ENCODE assay signal across 20 mouse cellular contexts in the genomic region with DNA sequence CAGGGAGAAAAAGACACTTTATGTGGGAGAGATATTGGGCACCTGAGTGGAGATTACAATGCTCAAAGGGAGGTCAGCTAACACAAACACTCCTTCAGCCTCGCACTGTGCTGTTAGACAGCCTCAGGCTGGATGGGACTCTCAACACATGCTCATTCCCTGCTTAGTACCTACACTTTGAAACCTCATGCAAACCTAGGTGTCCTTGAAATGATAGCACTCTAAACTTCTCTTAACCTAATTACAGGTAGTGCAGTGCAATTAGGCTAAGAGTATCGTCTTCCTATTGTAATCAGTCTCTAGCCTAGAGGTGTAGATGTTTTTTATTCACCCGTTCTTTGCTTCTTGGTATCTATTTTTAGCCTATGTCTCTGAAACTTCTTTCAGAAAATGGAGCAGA. TPM values are rescaled to one million over a fixed set of nuclear protein-coding genes. Genes with fewer than 3 reads are reported as not detected.
DNase-seq lines count a peak whose midpoint lies in the region; ATAC-seq lines count a peak whose summit lies in the region.
"Had no signal": no experiment of that assay in that cellular context is flagged by ENCODE, and none has a peak within 500 bp of the region (broad histone marks: within the 10 kb centered on the region; RNA-seq: fewer than 3 reads in every experiment).

No protein-coding gene starts in this region.

- H3K27ac ChIP-seq in forebrain, embryonic 16.5 days (ENCODE audit: low read length), result no peak overlapping the region
- H3K27ac ChIP-seq in forebrain, embryonic 14.5 days (ENCODE audit: low read depth, low read length), result no peak overlapping the region
- no peak overlapping the region for H3K27ac ChIP-seq in hindbrain, embryonic 16.5 days (ENCODE audit: low read depth, low read length)
- H3K27ac ChIP-seq in hindbrain, embryonic 13.5 days, result no peak overlapping the region
- H3K27ac ChIP-seq: embryonic facial prominence, embryonic 12.5 days; embryonic facial prominence, embryonic 15.5 days; forebrain, embryonic 13.5 days; gastrocnemius, adult 2 months; heart, embryonic 15.5 days; hindbrain, embryonic 10.5 days; intestine, embryonic 15.5 days had no signal

- no peaks in the 10 kb centered on the region for H3K36me3 ChIP-seq in forebrain, embryonic 16.5 days (ENCODE audit: control insufficient read depth, insufficient read depth)
- no peaks in the 10 kb centered on the region for H3K36me3 ChIP-seq in forebrain, embryonic 14.5 days (ENCODE audit: control insufficient read depth, insufficient read depth, low read length)
- H3K36me3 ChIP-seq in hindbrain, embryonic 16.5 days (ENCODE audit: control insufficient read depth, insufficient read depth, low read length), result no peaks in the 10 kb centered on the region
- H3K36me3 ChIP-seq in hindbrain, embryonic 13.5 days, result no peaks in the 10 kb centered on the region
- H3K36me3 ChIP-seq: embryonic facial prominence, embryonic 12.5 days; embryonic facial prominence, embryonic 15.5 days; G1E; heart, embryonic 12.5 days; heart, embryonic 15.5 days; hindbrain, embryonic 10.5 days; intestine, embryonic 15.5 days had no signal

- no peak for DNase-seq in forebrain, embryonic 14.5 days (ENCODE audit: low spot score)
- DNase-seq in retina, postnatal 1 day, result peak; percentile 25
- no peak for DNase-seq in retina, embryonic 14.5 days (ENCODE audit: low spot score)
- DNase-seq: gastrocnemius, postnatal 14 days; kidney, adult 11 months; kidney, adult 8-10 months had no signal

- no peak overlapping the region for H3K9ac ChIP-seq in forebrain, embryonic 16.5 days (replicated peaks; ENCODE audit: low read depth, low read length)
- H3K9ac ChIP-seq in forebrain, embryonic 14.5 days (ENCODE audit: low read length), result no peak overlapping the region
- no peak overlapping the region for H3K9ac ChIP-seq in hindbrain, embryonic 16.5 days (ENCODE audit: low read depth, low read length)
- no peak overlapping the region for H3K9ac ChIP-seq in hindbrain, embryonic 13.5 days
- H3K9ac ChIP-seq: embryonic facial prominence, embryonic 12.5 days; embryonic facial prominence, embryonic 15.5 days; forebrain, embryonic 13.5 days; heart, embryonic 12.5 days; heart, embryonic 15.5 days; intestine, embryonic 15.5 days had no signal

- no peaks in the 10 kb centered on the region for H3K4me1 ChIP-seq in forebrain, embryonic 16.5 days (replicated peaks; ENCODE audit: control insufficient read depth, insufficient read depth, low read length)
- no peaks in the 10 kb centered on the region for H3K4me1 ChIP-seq in forebrain, embryonic 14.5 days (ENCODE audit: control insufficient read depth, insufficient read depth, low read length)
- no peaks in the 10 kb centered on the region for H3K4me1 ChIP-seq in hindbrain, embryonic 16.5 days (ENCODE audit: control insufficient read depth, insufficient read depth, low read depth, low read length)
- no peaks in the 10 kb centered on the region for H3K4me1 ChIP-seq in hindbrain, embryonic 13.5 days (replicated peaks)
- H3K4me1 ChIP-seq: embryonic facial prominence, embryonic 12.5 days; embryonic facial prominence, embryonic 15.5 days; forebrain, embryonic 13.5 days; heart, embryonic 12.5 days; heart, embryonic 15.5 days; hindbrain, embryonic 10.5 days; intestine, embryonic 15.5 days had no signal

- WGBS in forebrain, embryonic 16.5 days, result 57% methylated on average over 3 of the region's 3 CpGs
- 67% methylated on average over 3 of the region's 3 CpGs for WGBS in forebrain, embryonic 14.5 days
- 71% methylated on average over 3 of the region's 3 CpGs for WGBS in hindbrain, embryonic 16.5 days
- WGBS in hindbrain, embryonic 13.5 days, result 71% methylated on average over 3 of the region's 3 CpGs

- ATAC-seq in forebrain, embryonic 16.5 days, result peak; percentile 47; the same call in 1 of the 2 replicates
- no peak for ATAC-seq in forebrain, embryonic 14.5 days
- ATAC-seq in hindbrain, embryonic 16.5 days, result peak; percentile 61
- no peak for ATAC-seq in hindbrain, embryonic 13.5 days (ENCODE audit: low FRiP score)
- ATAC-seq: forebrain, embryonic 13.5 days; intestine, embryonic 15.5 days; Patski had no signal

- H3K4me2 ChIP-seq in forebrain, embryonic 16.5 days (ENCODE audit: low read length), result no peak overlapping the region
- H3K4me2 ChIP-seq in forebrain, embryonic 14.5 days (ENCODE audit: low read length), result no peak overlapping the region
- no peak overlapping the region for H3K4me2 ChIP-seq in hindbrain, embryonic 16.5 days (ENCODE audit: low read length)
- H3K4me2 ChIP-seq in hindbrain, embryonic 13.5 days, result no peak overlapping the region
- H3K4me2 ChIP-seq: embryonic facial prominence, embryonic 12.5 days; embryonic facial prominence, embryonic 15.5 days; forebrain, embryonic 13.5 days; heart, embryonic 12.5 days; heart, embryonic 15.5 days; intestine, embryonic 15.5 days had no signal

- H3K4me3 ChIP-seq in forebrain, embryonic 16.5 days (replicated peaks; ENCODE audit: low read length), result no peak overlapping the region
- H3K4me3 ChIP-seq in forebrain, embryonic 14.5 days (ENCODE audit: low read depth, low read length), result no peak overlapping the region
- H3K4me3 ChIP-seq in hindbrain, embryonic 16.5 days (ENCODE audit: low read length), result no peak overlapping the region
- no peak overlapping the region for H3K4me3 ChIP-seq in hindbrain, embryonic 13.5 days
- H3K4me3 ChIP-seq: embryonic facial prominence, embryonic 12.5 days; embryonic facial prominence, embryonic 15.5 days; forebrain, embryonic 13.5 days; gastrocnemius, adult 2 months; heart, embryonic 12.5 days; heart, embryonic 15.5 days; hindbrain, embryonic 10.5 days; intestine, embryonic 15.5 days had no signal

- H3K27me3 ChIP-seq in forebrain, embryonic 16.5 days (replicated peaks; ENCODE audit: control insufficient read depth, insufficient read depth, low read length), result no peaks in the 10 kb centered on the region
- no peaks in the 10 kb centered on the region for H3K27me3 ChIP-seq in forebrain, embryonic 14.5 days (replicated peaks; ENCODE audit: control insufficient read depth, insufficient read depth, low read length)
- H3K27me3 ChIP-seq in hindbrain, embryonic 16.5 days (replicated peaks; ENCODE audit: control insufficient read depth, insufficient read depth, low read length), result no peaks in the 10 kb centered on the region
- H3K27me3 ChIP-seq in hindbrain, embryonic 13.5 days, result no peaks in the 10 kb centered on the region
- H3K27me3 ChIP-seq: CH12.LX; embryonic facial prominence, embryonic 12.5 days; embryonic facial prominence, embryonic 15.5 days; forebrain, embryonic 13.5 days; heart, embryonic 12.5 days; heart, embryonic 15.5 days; intestine, embryonic 15.5 days; Patski had no signal

- H3K9me3 ChIP-seq in forebrain, embryonic 16.5 days (ENCODE audit: control insufficient read depth, low read length), result no peaks in the 10 kb centered on the region
- no peaks in the 10 kb centered on the region for H3K9me3 ChIP-seq in forebrain, embryonic 14.5 days (replicated peaks; ENCODE audit: control insufficient read depth, low read length)
- H3K9me3 ChIP-seq in hindbrain, embryonic 16.5 days (ENCODE audit: control insufficient read depth, low read length), result no peaks in the 10 kb centered on the region
- H3K9me3 ChIP-seq in hindbrain, embryonic 13.5 days, result no peaks in the 10 kb centered on the region
- H3K9me3 ChIP-seq: embryonic facial prominence, embryonic 12.5 days; embryonic facial prominence, embryonic 15.5 days; forebrain, embryonic 13.5 days; G1E; heart, embryonic 12.5 days; heart, embryonic 15.5 days; hindbrain, embryonic 10.5 days; intestine, embryonic 15.5 days had no signal

RNA-seq across cellular contexts. Expression of gene Ccdc90b, which starts 40.6 kb away (rescaled TPM):
- 56.2 and 65.1 TPM in 2 replicates for polyA plus RNA-seq in forebrain, embryonic 16.5 days (2015; fragmentation: Nextera tagmentation; extraction: Ambion mirVana)
- 68.3 and 71.8 TPM in 2 replicates for polyA plus RNA-seq in forebrain, embryonic 14.5 days (2014; fragmentation: Nextera tagmentation; extraction: Ambion mirVana)
- polyA plus RNA-seq in hindbrain, embryonic 16.5 days (2015; fragmentation: Nextera tagmentation; extraction: Ambion mirVana), result 54.0 and 54.8 TPM in 2 replicates
- polyA plus RNA-seq in hindbrain, embryonic 13.5 days (2015; fragmentation: Nextera tagmentation; extraction: Ambion mirVana), result 73.0 and 80.1 TPM in 2 replicates
- polyA plus RNA-seq: G1E had no signal

Comparison
In these comparisons a context has a peak if more than half of its experiments do, and no peak if none do; other contexts are left out.
1. ATAC-seq: peak in forebrain, embryonic 16.5 days (single experiment) and hindbrain, embryonic 16.5 days (single experiment); none in forebrain, embryonic 14.5 days (single experiment) and hindbrain, embryonic 13.5 days (single experiment).